Mouse (Mus musculus): ENCODE data around the gene 1700066M21Rik.

DNA sequence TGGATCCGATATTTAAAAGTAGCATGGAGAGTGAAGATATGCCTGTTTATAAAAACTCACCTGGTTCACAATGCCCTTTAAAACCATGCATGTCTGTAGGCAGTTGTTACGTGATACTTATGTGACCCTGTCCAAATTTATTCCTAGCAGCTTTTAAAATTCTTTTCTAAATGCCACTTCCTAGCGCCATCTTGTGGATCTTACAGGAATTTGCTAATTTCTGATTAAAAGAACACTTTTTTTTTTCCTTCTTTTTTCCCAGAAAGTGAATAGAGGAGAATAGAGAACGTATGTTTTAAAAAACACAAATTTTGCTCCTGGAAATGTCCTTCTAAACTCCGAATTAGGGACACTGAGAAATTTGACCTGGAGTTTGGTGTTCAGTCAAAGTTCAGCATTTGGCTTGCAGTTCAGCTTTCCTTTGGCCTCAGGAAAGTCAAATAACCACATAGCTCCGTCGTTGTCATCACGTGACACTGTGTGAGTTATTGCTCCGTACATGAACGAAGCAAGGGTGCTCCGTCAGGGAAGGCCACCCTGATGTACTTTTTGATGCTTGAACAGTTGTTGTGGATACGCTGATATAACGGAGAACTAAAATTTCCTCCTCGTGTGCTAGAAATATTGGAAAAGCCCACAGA lies 38.1 kb upstream of the 1700066M21Rik start:
- no peak for TF ChIP-seq POLR2A (IDR thresholded peaks at IDR 0.05; ENCODE audit: insufficient read depth, low read depth, low read length)
- no peak for TF ChIP-seq CTCF (IDR thresholded peaks at IDR 0.05; ENCODE audit: insufficient read depth, low read depth, low read length)

All from olfactory bulb, adult 2 months (tissue).